Mouse (Mus musculus) thymus, adult 2 months (tissue): ENCODE results near the gene Zscan10.

Source experiments
- CTCF ChIP-seq: fragments of 200-500 bp; IDR thresholded peaks from 2 replicates; pipeline ENCODE4 v1.5.1; 2012; ENCODE audit warnings: mild to moderate bottlenecking, control low read depth, low read length, moderate library complexity, borderline replicate concordance; ENCODE audit not compliant: control insufficient read depth, poor library complexity, insufficient read depth; ENCODE audit errors: extremely low read depth
- POLR2A ChIP-seq: fragments of 200-500 bp; IDR thresholded peaks from 2 replicates; pipeline ENCODE4 v1.6.1; 2012; ENCODE audit warnings: mild to moderate bottlenecking, low read length, control low read depth, moderate library complexity; ENCODE audit not compliant: control insufficient read depth, poor library complexity, insufficient read depth; ENCODE audit errors: extremely low read depth

DNA sequence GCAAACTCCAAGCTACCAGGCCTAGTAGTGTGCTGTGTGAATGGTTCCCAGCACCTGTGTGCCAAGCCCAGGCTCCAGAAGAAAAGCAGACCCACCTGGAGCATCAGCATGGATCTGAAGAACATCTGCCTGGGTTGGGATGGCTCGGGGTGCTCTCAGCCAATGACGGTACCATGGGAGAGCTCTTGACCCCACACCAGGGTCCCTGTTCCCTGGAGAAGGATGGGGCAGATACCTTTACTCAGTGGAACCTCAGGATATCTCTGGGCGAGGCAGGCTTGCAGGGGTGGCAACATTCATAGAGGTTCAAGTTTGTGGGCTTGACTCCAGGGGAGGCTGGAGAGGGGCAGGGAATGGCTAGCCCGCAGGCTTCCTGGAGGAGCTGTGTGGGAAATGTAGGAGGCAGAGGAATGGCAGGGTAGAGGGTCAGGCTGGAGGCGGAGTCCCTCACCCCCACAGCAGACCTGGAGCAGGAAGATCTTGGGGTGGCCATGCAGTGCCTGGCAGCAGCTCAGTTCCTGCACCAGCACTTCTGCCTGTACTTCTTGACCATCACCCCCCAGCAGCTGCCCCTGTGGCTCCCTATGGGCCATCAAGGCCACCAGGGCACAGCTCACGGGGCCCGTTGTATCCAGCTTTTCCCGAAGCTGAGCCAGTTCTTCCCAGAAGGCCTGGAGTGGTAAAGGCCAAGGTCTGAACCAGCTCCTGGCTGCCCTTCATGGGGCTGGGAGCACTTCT lies 47.6 kb upstream of the Zscan10 start:
- TF ChIP-seq POLR2A (no peak), CTCF (no peak)
